Mouse (Mus musculus) liver, postnatal 0 days (tissue): ENCODE measurements around the gene Tpt1. TPM values are rescaled to one million over a fixed set of nuclear protein-coding genes. Genes with fewer than 3 reads are reported as not detected.
A peak's percentile ranks its signal among the peaks of the same experiment; 100 is the strongest.
"Not testable (repeated sequence)": the region's sequence is repeated elsewhere in the genome, so short reads cannot be mapped to it uniquely, and the experiment has no call there.

Source experiments
- ATAC-seq: fragments of 200-750 bp; cut with Nextera tagmentation; 2 replicates; pipeline ENCODE4 v1.8.0; 2017; ENCODE audit warnings: mild to moderate bottlenecking, moderate library complexity
- DNase-seq: peaks from one replicate; pipeline ENCODE4 v3.0.0-alpha.2; 2016
- H3K27ac ChIP-seq: fragments of 300-500 bp; sonication (generic); 2 replicates; pipeline ENCODE4 v1.5.1; 2014; ENCODE audit warnings: antibody characterized with exemption, moderate library complexity, mild to moderate bottlenecking, low read depth
- H3K27me3 ChIP-seq: fragments of 300-500 bp; sonication (generic); 2 replicates; pipeline ENCODE4 v1.6.1; 2014; ENCODE audit warnings: low read length, control low read depth, mixed read lengths; ENCODE audit not compliant: insufficient read depth
- H3K36me3 ChIP-seq: fragments of 300-500 bp; sonication (generic); replicated peaks from 2 replicates; pipeline ENCODE4 v1.6.1; 2014; ENCODE audit warnings: mild to moderate bottlenecking, control low read depth, low read length, moderate library complexity, mixed read lengths; ENCODE audit not compliant: insufficient read depth
- H3K4me1 ChIP-seq: fragments of 300-500 bp; sonication (generic); 2 replicates; pipeline ENCODE4 v1.6.1; 2014; ENCODE audit warnings: antibody characterized with exemption, mild to moderate bottlenecking, control low read depth; ENCODE audit not compliant: insufficient read depth
- H3K4me2 ChIP-seq: fragments of 300-500 bp; sonication (generic); 2 replicates; pipeline ENCODE4 v1.6.1; 2014; ENCODE audit warnings: low read depth, mild to moderate bottlenecking, low read length, moderate library complexity, mixed read lengths
- H3K4me3 ChIP-seq: fragments of 300-500 bp; sonication (generic); 2 replicates; pipeline ENCODE4 v1.5.1; 2014; ENCODE audit warnings: low read depth, low read length
- H3K9ac ChIP-seq: fragments of 300-500 bp; sonication (generic); replicated peaks from 2 replicates; pipeline ENCODE4 v1.6.1; 2014; ENCODE audit warnings: mild to moderate bottlenecking, moderate library complexity
- H3K9me3 ChIP-seq: fragments of 300-500 bp; sonication (generic); 2 replicates; pipeline ENCODE4 v1.6.1; 2016; ENCODE audit warnings: mild to moderate bottlenecking, control low read depth, low read length, mixed read lengths
- CTCF ChIP-seq: sonication (generic); IDR thresholded peaks from 2 replicates; pipeline ENCODE4 v1.5.1; 2016; ENCODE audit warnings: antibody characterized with exemption, low read depth
- EP300 ChIP-seq: IDR thresholded peaks from 2 replicates; pipeline ENCODE4 v1.6.1; 2016; ENCODE audit warnings: antibody characterized with exemption, low read depth, mild to moderate bottlenecking
- WGBS: fragments of 180-500 bp; shearing (Covaris S2); extraction: QIAGEN DNeasy Blood & Tissue Kit; methylation state at CpG from one replicate; pipeline ENCODE4 v1.1.7; 2014; ENCODE audit not compliant: insufficient replicate concordance; 5-methylcytosine and 5-hydroxymethylcytosine counted together
- polyA plus RNA-seq: library from polyadenylated mRNA; unstranded; fragments of >200 nt; fragmentation: Nextera tagmentation; extraction: Ambion mirVana; gene quantifications from 2 replicates; pipeline ENCODE4 v1.2.1, GENCODE M21; 2015

The Tpt1 gene
- polyA plus RNA-seq, 1 experiment from 2014 or later, result 874 TPM

DNA sequence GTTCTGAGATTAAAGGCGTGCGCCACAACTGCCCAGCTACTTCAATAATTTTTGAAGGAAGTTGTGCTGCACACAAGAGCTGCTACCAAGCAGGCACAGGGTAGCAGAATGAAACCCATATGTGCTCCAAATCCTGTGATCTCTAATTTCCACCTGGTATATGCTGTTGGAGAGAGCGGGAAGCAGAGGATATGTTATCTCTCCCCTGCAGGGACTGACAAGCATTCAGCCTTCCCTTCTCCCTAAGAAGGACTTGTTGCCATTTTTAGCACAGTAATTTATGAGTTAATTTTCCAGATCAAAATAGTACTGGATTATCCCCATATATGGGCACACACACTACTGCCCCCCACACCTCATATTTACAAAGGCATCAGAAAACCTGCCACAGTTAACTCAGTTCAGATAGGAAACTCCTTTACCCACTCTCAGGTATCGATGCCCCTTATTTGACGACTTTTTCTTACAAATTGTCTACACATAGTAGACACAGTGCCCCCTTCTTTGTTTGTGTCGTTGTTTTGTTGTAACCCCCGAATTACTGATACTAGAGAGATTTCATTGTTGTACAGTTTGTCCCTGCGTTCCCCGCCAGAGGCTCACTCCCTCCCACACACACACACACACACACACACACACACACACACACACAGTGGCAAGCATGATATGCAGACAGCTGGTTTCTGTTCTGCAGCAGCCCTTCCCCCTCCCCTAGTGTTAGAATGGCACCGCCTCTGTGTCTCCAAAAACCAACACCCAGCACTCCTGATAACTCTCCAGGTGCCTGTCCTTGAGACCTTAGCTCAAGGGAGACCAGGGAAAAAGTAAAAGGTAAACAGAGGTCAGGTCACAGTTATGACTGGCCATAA, 7.6 kb upstream of the Tpt1 start:
- no peaks in the 10 kb centered on the region for H3K9me3 ChIP-seq
- peak overlapping the region; percentile 83 for H3K27ac ChIP-seq
- DNase-seq, result peak; percentile 80
- peak overlapping the region; percentile 13 for H3K4me3 ChIP-seq
- H3K36me3 ChIP-seq, result no peaks in the 10 kb centered on the region
- peak; percentile 60 for ATAC-seq
- H3K4me1 ChIP-seq, result peaks cover 51% of the 10 kb centered on the region
- TF ChIP-seq EP300 (peak; percentile 92), CTCF (peak; percentile 26; the same call in 1 of the 2 replicates)
- peak overlapping the region; percentile 65 for H3K4me2 ChIP-seq
- H3K9ac ChIP-seq, result peak overlapping the region; percentile 58
- H3K27me3 ChIP-seq, result no peaks in the 10 kb centered on the region
- WGBS, result 34% methylated on average over 10 of the region's 10 CpGs

DNA sequence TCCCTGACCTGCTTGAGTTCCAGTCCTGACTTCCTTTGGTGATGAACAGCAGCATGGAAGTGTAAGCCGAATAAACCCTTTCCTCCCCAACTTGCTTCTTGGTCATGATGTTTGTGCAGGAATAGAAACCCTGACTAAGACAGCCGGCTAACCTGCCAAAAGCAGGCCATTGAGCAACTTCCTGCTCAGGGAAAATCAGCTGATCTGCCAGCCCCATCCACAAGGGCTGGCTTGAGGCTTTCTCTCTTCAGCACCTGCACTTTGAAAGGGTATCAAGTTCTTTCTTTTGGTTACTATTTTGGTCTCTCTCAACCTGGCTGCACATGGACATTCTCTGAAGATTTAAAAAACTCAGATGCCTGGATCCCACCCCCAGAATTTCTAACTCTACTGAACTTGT, 3.1 kb upstream of the Tpt1 start:
- not testable (repeated sequence) for ATAC-seq, H3K36me3 ChIP-seq, H3K27me3 ChIP-seq, H3K4me2 ChIP-seq, H3K9ac ChIP-seq, DNase-seq, H3K9me3 ChIP-seq, H3K4me3 ChIP-seq
- peak overlapping the region; percentile 29; the same call in 1 of the 2 replicates for H3K27ac ChIP-seq
- 0% methylated on average over 1 of the region's 2 CpGs for WGBS
- H3K4me1 ChIP-seq, result peaks cover 31% of the 10 kb centered on the region

DNA sequence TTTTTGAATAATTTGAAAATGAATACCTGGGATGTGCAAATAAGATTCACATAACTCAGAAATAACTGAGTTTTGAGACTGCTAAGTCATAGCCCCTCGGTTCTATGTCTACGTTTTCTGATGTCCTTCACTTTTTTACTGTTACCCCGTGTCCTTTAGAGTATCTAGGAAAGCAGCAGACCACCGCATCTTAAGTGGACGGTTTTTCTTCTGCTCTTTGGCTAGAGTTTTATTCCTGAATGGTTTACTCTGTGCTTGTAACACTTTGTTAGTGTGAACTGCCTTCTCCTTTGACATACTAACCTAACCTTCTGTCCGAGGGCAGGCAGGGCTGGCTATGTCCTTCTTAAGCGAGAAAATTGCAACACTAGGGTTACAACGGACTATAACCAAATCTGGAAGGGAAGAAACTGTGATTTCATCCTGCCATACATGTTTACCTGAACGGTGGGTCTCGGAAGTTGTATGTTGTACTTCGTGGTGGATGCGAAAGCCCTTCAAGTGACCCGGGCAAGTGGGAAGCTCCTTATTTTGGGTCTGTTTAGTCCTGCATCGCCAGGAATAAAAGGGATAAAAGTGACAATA, 690 bp upstream of the Tpt1 start:
- H3K27me3 ChIP-seq, result no peaks in the 10 kb centered on the region
- no peak for TF ChIP-seq EP300
- no peak for TF ChIP-seq CTCF
- peaks cover 17% of the 10 kb centered on the region for H3K4me1 ChIP-seq
- peak overlapping the region; percentile 80 for H3K4me3 ChIP-seq
- H3K9ac ChIP-seq, result peak overlapping the region; percentile 92
- peaks cover 28% of the 10 kb centered on the region for H3K36me3 ChIP-seq
- 5% methylated on average over 14 of the region's 14 CpGs for WGBS
- H3K27ac ChIP-seq, result peak overlapping the region; percentile 99
- H3K4me2 ChIP-seq, result peak overlapping the region; percentile 90
- H3K9me3 ChIP-seq, result no peaks in the 10 kb centered on the region
- ATAC-seq, result no peak
- no peak for DNase-seq

DNA sequence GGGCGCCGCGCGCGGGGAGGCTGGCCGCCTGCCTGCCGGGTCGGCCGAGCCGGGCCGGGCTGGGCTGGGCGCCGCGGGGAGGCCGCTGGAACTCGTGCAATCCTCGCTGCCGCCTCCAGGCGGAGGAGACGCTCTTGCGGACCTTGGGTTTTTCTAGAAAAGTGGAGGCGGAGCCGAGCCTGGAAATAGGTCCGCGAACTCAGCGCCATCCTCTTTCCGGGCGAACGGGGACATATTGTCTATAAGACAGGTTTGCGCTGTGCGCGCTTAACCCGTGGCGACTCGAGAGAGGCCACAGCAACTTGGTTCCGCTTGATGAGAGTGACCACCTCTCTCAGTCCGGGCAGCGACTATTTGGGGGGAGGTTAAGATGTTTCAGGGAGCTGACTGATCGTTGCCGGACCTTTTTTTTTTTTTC, 814 bp downstream of the Tpt1 start:
- Histone ChIP-seq H3K4me3 (peak overlapping the region; percentile 80), H3K9me3 (no peaks in the 10 kb centered on the region), H3K36me3 (peaks cover 39% of the 10 kb centered on the region), H3K9ac (peak overlapping the region; percentile 92), H3K4me1 (peaks cover 16% of the 10 kb centered on the region), H3K27ac (peak overlapping the region; percentile 99), H3K27me3 (no peaks in the 10 kb centered on the region), H3K4me2 (peak overlapping the region; percentile 72)
- DNase-seq (peak; percentile 91), ATAC-seq (peak; percentile 61)
- WGBS, result under 1% methylated on average over 36 of the region's 40 CpGs
- TF ChIP-seq EP300, result peak; percentile 28; the same call in 1 of the 2 replicates
- TF ChIP-seq CTCF, result peak; percentile 66

DNA sequence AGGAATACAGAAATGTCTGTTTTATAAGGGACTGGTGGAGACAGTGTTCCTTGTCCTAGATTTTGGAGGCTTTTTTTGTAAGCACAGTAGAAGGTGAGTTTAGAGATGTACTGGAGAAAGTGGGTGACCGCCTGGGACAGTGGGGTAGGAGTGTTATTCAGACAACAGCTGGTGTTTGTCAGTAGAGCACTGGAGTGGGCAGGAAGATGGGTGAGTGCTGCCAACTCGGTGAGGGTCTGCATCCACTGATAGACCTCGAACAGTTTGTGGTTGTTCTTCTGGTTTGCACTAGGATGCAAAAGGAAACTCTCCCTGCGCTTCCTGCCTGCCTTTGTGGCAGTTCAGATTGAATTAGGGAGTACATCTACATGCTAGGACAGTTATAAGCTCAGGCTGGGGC, 2.8 kb downstream of the Tpt1 start:
- Histone ChIP-seq H3K36me3 (peaks cover 39% of the 10 kb centered on the region), H3K4me3 (no peak overlapping the region; the same call in 1 of the 2 replicates), H3K27ac (no peak overlapping the region), H3K9me3 (no peaks in the 10 kb centered on the region), H3K9ac (no peak overlapping the region), H3K27me3 (no peaks in the 10 kb centered on the region), H3K4me1 (peaks cover 13% of the 10 kb centered on the region), H3K4me2 (0 out of 2 replicates have a peak overlapping the region, but pooled peaks have one; percentile 72)
- no peak for DNase-seq
- TF ChIP-seq CTCF (no peak), EP300 (no peak)
- WGBS, result 70% methylated on average over 4 of the region's 4 CpGs
- no peak for ATAC-seq

DNA sequence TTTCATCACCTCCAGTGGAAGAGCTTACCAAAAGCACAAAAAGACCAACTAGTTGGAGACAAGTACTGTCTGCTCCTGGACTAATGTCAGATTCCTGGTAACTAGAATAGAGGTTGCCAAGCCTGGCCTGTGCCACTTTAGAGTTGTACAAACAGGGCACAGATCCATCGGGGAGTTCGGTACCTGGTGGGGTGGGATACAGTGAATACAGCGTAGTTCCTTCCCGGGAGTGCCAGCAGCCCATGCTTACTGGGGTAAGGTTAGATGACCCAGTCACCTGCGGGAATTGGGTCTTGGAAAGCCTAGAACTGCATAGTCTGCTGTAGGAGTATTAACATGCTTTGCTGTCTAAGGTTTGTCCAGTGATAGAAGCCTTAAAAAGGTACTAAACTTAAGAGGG, 3.6 kb downstream of the Tpt1 start:
- Histone ChIP-seq H3K9me3 (no peaks in the 10 kb centered on the region), H3K27ac (no peak overlapping the region), H3K4me2 (no peak overlapping the region), H3K9ac (0 out of 2 replicates have a peak overlapping the region, but pooled peaks have one; percentile 4), H3K27me3 (no peaks in the 10 kb centered on the region), H3K36me3 (peaks cover 39% of the 10 kb centered on the region), H3K4me1 (peaks cover 9% of the 10 kb centered on the region), H3K4me3 (no peak overlapping the region)
- no peak for ATAC-seq
- TF ChIP-seq EP300 (no peak), CTCF (no peak)
- DNase-seq, result no peak
- 91% methylated on average over 5 of the region's 5 CpGs for WGBS
